Mouse (Mus musculus): ENCODE data around the gene Atad3a. TPM values are rescaled to one million over a fixed set of nuclear protein-coding genes. Genes with fewer than 3 reads are reported as not detected.
"Not testable (repeated sequence)": the region's sequence is repeated elsewhere in the genome, so short reads cannot be mapped to it uniquely, and the experiment has no call there.

Gene Atad3a
- total RNA-seq, 2 experiments from 2014 or later = 68.7 to 71.4 TPM

GRCm38 (mm10) chr4:155775855-155776254, 15.0 kb upstream of the Atad3a start:
- DNase-seq (ENCODE audit: low spot score in 2 of 2) = peak in 1 of 2 experiments; percentile 45

- DNase-seq (ENCODE audit: low spot score in 2 of 2) = peak; percentile 64 to 72
Measured at GRCm38 (mm10) chr4:155774971-155775740, 14.3 kb upstream of the Atad3a start.

- DNase-seq (ENCODE audit: low spot score in 2 of 2) = peak; percentile 78 to 82
Measured at GRCm38 (mm10) chr4:155774280-155774754, 13.4 kb upstream of the Atad3a start, which contains the start of gene Vwa1. Gene Vwa1 (minus strand): TSS chr4:155774698.

GRCm38 (mm10) chr4:155773335-155774078, 12.6 kb upstream of the Atad3a start:
- DNase-seq (ENCODE audit: low spot score in 2 of 2) = no peak

GRCm38 (mm10) chr4:155772786-155773185, 11.9 kb upstream of the Atad3a start:
- no peak for DNase-seq (ENCODE audit: low spot score in 2 of 2)

- DNase-seq (ENCODE audit: low spot score in 2 of 2) = no peak
Measured at GRCm38 (mm10) chr4:155771706-155772105, 10.8 kb upstream of the Atad3a start.

GRCm38 (mm10) chr4:155770626-155771025, 9.7 kb upstream of the Atad3a start:
- DNase-seq (ENCODE audit: low spot score in 2 of 2) = no peak

GRCm38 (mm10) chr4:155769880-155770512, 9.1 kb upstream of the Atad3a start:
- peak; percentile 92 to 94 for DNase-seq (ENCODE audit: low spot score in 2 of 2)

GRCm38 (mm10) chr4:155769496-155769879, 8.6 kb upstream of the Atad3a start:
- no peak for DNase-seq (ENCODE audit: low spot score in 2 of 2)

- DNase-seq (ENCODE audit: low spot score in 2 of 2) = no peak
Measured at GRCm38 (mm10) chr4:155762357-155762756, 1.5 kb upstream of the Atad3a start.

GRCm38 (mm10) chr4:155761356-155762099, 635 bp upstream of the Atad3a start:
- DNase-seq (ENCODE audit: low spot score in 2 of 2) = peak in 1 of 2 experiments; percentile 21

- DNase-seq (ENCODE audit: low spot score in 2 of 2) = peak in 1 of 2 experiments; percentile 20
Measured at GRCm38 (mm10) chr4:155759862-155760612, 856 bp downstream of the Atad3a start.

GRCm38 (mm10) chr4:155757011-155757410, 3.9 kb downstream of the Atad3a start:
- DNase-seq (ENCODE audit: low spot score in 2 of 2) = no peak

- no peak for DNase-seq (ENCODE audit: low spot score in 2 of 2)
Measured at GRCm38 (mm10) chr4:155746575-155747490, 14.1 kb downstream of the Atad3a start.

GRCm38 (mm10) chr4:155746036-155746548, 14.8 kb downstream of the Atad3a start:
- DNase-seq (ENCODE audit: low spot score in 2 of 2) = no peak

GRCm38 (mm10) chr4:155745136-155745535, 15.8 kb downstream of the Atad3a start:
- DNase-seq (ENCODE audit: low spot score in 2 of 2) = no peak

GRCm38 (mm10) chr4:155744474-155744873, 16.4 kb downstream of the Atad3a start:
- no peak for DNase-seq (ENCODE audit: low spot score in 2 of 2)

- no peak for DNase-seq (ENCODE audit: low spot score in 2 of 2)
Measured at GRCm38 (mm10) chr4:155742684-155743083, 18.2 kb downstream of the Atad3a start.

- not testable (repeated sequence) for DNase-seq (ENCODE audit: low spot score in 2 of 2)
Measured at GRCm38 (mm10) chr4:155740681-155741080, 20.2 kb downstream of the Atad3a start.

Measured in layer of hippocampus, postnatal 10 days (tissue).